Mouse (Mus musculus): Measurements from ENCODE around the gene Mei1.

Mei1 gene

DNA sequence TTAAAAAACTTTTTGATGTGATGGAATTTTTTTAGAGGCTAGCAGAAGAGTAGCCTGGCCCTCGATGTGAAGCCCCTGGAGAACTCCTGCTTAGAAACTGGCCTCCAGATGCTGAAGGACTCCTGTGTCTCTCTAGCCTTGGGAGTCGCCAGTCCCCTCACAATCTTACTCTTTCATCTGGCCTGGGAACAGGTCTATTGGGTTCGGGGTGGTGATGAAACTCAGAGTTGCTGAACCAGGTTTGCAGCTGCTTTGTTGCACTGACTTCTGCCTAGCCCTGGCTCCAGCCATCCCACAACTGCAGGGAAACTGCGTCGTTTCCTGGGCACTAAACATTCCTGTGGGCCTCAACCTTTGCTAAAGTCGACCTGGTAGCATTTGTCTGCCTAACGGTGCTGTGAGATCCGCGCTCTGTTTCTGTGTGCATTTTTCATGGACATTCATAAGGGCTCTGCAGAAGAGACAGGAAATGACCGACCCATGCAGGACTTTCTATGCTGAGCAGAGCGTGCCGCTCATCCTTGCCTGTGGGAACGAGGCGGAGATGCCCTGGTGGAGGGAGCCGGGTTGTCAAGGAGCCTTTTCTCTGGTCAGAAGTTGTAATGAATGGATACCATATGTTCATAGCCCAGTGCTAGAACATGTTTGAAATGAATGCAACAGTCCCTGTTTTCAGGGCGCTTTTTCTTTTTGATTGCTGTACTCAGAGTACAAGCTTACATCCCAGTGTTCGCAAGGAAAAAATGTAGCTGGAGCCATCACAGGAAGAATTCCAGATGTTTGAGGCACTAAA, 88.6 kb downstream of the Mei1 start:
- ChIA-PET CTCF (no interaction called here), POLR2A (interaction anchor here in 3 of 4 experiments (1.6 to 20.8 kb wide), 7 partner anchors 11 to 61 kb away, joined by 3 to 208 read pairs (median 11); partner anchors contain the start of gene Srebf2 (in 3 of the 3))

DNA sequence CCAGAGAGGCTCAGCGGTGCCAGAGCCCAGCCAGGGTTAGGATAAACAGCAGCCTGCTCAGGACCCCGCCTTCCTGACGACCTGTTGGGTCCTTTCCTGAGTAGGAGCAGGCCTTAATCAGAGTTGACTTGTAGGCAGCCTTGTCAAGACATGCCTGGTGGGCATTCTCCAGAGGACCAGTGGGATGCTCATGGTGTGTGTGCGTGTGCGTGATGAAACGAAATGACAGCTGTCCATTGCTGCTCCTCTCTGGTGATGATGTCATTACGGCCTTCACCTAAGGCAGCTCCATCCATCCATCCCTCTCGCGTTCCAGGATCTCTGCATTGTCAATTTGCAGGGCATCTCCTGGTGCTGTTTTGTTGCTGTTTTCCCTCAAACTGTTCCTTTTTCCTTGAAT, 89.7 kb downstream of the Mei1 start:
- ChIA-PET POLR2A (interaction anchor here in 3 of 4 experiments (0.8 to 20.8 kb wide), 10 partner anchors 12 to 73 kb away, joined by 3 to 208 read pairs (median 6); partner anchors contain the start of gene Srebf2 (in 3 of the 3)), CTCF (interaction anchor here in 1 of 4 experiments (1.1 kb wide), 1 partner anchor 94 kb away, joined by 3 read pairs; no protein-coding TSS in a partner anchor)

DNA sequence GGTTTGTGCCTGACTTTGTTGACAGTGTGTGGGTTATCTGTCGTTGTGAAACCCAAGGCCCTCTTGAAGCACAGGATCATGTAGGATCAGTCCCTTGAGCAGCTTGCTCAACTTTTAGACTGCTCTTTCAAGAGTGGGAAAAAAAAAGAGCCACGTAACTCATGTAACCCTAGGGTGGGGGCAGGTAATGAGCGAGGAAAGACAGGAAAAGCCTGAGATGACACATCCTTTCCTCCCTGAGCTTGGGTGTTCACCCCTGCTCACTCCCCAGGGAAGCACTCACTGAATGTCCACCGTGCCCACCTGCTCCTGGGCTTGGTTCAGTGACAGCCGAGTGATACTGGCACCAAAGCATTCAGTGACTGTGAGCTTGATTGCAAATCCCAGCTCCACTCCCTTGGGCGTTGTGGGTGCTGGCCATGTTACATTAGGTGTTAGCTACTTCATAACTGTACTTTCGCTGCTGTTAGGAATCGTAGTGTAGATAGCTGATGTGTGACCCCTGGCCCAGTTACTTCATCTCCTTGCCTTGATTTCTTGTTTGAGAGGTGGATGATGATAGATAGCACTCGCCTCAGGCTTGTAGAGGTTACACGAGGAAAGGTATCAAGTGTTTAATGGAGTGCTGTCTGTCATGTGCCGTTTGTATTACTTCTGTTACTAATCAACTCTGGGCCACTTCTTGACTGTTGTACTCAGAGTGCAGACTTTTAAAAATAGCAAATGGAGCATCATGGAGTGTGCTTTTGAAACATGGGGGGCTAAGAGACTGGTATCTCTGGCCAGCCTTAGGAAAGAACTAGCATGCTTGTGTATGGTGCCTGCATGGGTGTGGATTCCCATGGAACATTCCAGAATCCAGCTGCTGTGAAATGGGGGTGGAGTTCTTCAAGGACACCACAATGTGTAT, 91.2 kb downstream of the Mei1 start:
- POLR2A ChIA-PET = interaction anchor here (0.5 to 20.8 kb wide), 21 partner anchors 8 to 192 kb away, joined by 3 to 208 read pairs (median 4); partner anchors contain the start of genes Srebf2 (in 4 of the 4) and Ccdc134 (in 1 of the 4)
- CTCF ChIA-PET = interaction anchor here in 3 of 4 experiments (0.7 to 1.2 kb wide), 3 partner anchors 18 to 312 kb away, joined by 3 to 4 read pairs (median 3); no protein-coding TSS in a partner anchor

DNA sequence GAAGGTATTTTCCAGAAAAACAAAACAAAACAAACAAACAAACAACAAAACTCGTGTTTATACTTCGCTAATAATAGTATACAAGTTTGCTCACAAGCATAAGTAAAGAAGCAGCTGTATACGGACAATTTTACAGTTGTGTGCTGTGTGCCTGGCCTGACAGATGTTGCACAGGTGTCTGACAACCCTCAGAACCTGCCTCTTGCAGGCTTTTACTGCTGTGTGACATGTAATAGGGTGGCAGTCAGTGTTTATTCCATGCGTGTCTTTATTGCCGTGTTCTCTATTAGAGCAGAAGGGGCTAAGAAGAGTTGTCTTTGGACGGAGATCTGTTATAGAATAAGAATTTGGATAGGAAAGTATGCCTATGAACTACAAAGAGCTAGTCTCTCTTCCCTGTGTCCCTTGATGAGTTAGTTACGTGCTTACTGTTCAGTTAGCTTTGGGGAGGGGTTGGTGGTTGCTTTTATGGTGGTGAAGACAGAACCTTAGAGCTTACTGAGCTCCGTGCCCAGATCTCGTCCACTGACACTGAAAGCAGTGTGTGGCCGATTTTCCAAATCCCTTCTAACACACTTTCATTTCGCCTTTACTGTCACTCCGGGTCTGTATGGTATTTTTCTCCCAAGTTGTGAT, 92.3 kb downstream of the Mei1 start:
- POLR2A ChIA-PET = interaction anchor here (0.6 to 20.8 kb wide), 14 partner anchors 9 to 55 kb away, joined by 3 to 208 read pairs (median 4); partner anchors contain the start of genes Srebf2 (in 4 of the 4) and Shisa8 (in 1 of the 4)
- CTCF ChIA-PET = interaction anchor here in 1 of 4 experiments (0.6 kb wide), 1 partner anchor 28 kb away, joined by 5 read pairs; no protein-coding TSS in a partner anchor

DNA sequence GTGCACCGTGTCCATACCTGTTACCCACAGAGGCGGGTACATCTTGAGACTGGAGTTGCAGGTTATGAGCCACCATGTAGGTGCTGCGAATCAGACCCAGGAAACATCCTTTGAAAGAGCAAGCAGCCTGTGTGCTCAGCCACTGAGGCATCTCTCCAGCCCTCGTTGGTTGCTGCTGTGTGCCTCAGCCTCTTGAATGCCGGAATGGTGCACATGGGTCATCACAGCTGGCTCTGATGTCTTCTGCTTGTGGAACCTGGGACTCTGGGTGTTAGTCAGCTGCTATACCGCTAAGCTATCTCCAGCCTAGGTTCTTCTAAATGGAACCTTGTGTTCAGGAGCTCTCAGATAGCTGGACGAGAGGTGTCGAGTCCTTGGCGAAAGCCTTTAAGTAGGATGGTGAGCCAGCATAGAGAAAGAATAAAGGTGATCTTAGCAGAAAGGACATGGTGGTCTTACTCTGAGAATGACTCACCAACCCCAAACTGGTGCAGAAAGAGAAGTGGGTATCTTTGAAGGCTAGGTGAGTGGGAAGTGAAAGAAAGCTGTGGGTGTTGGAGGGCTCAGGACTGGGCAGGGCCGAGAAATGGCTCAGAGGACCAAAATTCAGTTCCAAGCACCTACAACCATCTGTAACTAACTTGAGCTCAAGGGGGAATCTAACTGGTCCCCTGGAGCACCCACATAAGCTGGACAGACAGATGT, 93.7 kb downstream of the Mei1 start:
- POLR2A ChIA-PET = interaction anchor here (0.5 to 20.8 kb wide), 26 partner anchors 7 to 986 kb away, joined by 3 to 208 read pairs (median 5); partner anchors contain the start of genes Srebf2 (in 3 of the 4), Ccdc134 (in 1 of the 4) and Ep300 (in 1 of the 4)

DNA sequence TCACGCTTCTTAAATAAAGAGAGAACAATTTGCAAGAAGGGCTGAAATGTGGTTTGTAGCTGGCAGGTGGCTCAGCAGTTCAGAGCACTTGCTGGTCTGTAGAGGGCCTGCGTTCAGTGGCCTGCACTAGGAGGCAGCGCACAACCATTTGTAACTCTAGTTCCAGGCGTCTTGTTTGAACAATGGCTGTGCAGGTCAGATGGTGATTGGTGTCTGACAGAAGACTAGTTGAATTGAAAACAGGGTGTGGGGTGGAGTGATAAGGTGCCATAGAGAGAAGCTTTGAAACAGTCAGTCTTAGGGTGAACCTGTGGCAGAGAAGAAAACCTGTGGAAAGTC, 94.2 kb downstream of the Mei1 start:
- ChIA-PET POLR2A (interaction anchor here (0.5 to 20.8 kb wide), 32 partner anchors 8 to 986 kb away, joined by 3 to 208 read pairs (median 4); partner anchors contain the start of genes Srebf2 (in 3 of the 4), Ccdc134 (in 1 of the 4), Csdc2 (in 1 of the 4) and Poldip3 (in 1 of the 4)), CTCF (interaction anchor here in 3 of 4 experiments (0.6 to 6.1 kb wide), 28 partner anchors 11 to 238 kb away, joined by 3 to 48 read pairs (median 7); partner anchors contain the start of genes Ccdc134 (in 1 of the 3) and Srebf2 (in 1 of the 3))

More for the DNA sequence above, 93.7 kb downstream of the Mei1 start:
- CTCF ChIA-PET = interaction anchor here (0.6 to 6.1 kb wide), 19 partner anchors 12 to 238 kb away, joined by 3 to 48 read pairs (median 7); partner anchors contain the start of gene Srebf2 (in 1 of the 4)

DNA sequence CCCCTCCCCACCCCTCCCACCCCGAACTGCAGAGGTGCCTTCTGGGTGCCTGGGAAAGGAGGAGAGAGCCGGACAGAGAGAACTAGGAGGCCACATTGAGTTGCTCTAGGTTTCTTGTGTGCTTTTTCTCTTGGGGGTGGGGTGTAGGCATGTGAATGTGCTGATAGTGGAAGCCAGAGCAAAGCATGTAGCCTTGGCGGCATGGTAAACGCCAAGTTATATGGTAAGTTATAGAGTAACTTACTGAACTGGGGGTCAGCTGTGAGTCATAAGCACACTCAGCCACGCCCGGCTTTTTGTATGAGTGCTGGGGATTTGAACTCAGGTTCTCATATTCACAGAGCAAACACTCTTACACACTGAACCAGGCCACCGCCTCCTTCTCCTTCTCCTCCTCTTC, 94.7 kb downstream of the Mei1 start:
- ChIA-PET CTCF (interaction anchor here (0.5 to 6.1 kb wide), 36 partner anchors 8 to 239 kb away, joined by 3 to 48 read pairs (median 5); partner anchors contain the start of genes Srebf2 (in 2 of the 4) and Ccdc134 (in 1 of the 4)), POLR2A (interaction anchor here (0.5 to 20.8 kb wide), 36 partner anchors 8 to 985 kb away, joined by 3 to 208 read pairs (median 4); partner anchors contain the start of genes Srebf2 (in 4 of the 4), Poldip3 (in 2 of the 4) and Csdc2 (in 1 of the 4))

DNA sequence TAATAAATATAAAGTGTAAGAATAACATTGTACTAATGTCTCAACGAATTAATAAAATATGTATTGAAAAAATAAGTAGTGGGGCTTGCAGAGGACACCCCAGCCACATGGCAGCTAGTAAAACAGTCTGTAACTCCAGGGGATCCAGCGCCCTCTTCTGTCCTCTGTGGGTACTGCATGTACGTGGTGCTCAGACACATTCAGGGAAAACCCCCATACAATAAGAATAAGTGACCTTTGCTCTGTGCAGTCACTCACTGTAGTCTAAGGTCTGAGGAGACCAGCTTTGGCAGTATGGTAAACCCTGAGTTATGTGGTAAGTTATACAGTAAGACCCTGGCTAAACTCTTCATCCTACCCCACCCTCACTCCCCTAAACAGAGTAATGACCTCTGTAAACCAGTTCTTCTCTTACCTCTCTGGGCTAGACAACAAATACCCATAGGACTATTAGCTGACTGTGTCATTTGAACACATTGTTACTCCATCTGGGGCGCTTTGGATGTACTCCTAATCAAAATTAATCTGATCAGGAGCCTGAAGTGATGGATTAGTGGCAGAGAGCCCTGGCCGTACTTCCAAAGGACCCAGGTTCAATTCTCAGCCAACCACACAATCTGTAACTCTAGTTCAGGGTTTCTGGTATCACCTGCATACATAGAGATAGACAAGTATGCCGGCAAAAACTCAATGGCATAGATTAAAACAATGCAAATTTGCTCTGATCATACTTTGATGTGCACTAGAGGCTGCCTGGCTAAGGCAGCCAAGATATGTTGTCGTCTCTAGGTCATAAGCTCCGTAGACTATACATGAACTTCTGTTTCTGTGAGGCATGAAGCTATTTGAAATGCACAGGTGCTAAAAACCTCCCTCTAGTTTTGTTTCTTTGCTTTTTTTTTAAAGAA, 95.8 kb downstream of the Mei1 start:
- CTCF ChIA-PET = interaction anchor here (0.5 to 6.1 kb wide), 57 partner anchors 9 to 1003 kb away, joined by 3 to 48 read pairs (median 4); partner anchors contain the start of genes Ccdc134 (in 2 of the 4), Srebf2 (in 2 of the 4), Naga (in 1 of the 4) and Pheta2 (in 1 of the 4)
- POLR2A ChIA-PET = interaction anchor here (0.8 to 20.8 kb wide), 40 partner anchors 9 to 984 kb away, joined by 3 to 208 read pairs (median 4); partner anchors contain the start of genes Srebf2 (in 4 of the 4), Poldip3 (in 2 of the 4) and Csdc2 (in 1 of the 4)

DNA sequence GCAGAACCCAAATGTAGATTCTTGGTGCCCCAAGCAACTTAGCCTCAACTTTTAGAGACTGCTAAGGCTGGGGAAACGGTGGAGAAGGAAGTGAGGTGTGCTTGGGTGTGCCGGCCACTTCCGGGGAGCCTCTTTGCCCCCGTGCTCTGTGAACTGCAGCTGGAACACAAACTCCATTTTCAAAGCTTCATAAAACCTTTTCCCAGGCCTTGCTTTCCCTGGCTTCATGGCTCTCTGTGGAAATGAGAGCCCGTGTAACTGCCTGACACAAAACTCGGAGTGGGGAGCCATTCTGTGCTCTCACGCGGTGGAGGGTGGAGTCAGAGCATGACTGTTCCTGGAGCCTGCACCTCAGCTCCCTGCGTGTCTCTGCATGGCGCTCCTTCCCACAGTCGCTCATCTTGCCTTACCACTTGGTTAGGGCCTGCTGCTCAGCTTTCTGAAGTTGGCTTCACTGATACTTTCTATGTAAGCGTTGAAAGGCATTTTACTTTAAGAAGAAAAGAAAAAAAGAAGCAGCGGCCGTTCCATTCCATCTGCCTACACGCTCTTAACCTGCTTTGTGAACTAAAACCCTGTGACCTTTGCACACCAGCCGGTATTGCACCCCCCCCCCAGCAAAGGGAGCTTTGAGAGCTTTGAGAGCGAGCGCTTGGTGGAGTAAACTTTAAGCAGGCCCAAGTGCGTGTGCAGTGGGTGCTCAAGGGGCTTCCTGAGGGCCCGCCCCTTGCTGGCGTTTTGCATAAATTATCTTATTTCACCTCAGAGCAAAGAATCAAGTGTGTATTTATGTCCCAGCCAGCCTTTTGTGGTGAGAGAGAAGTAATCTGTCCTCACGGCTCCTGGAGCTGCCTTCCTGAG, 96.7 kb downstream of the Mei1 start:
- ChIA-PET CTCF (interaction anchor here (0.6 to 6.1 kb wide), 28 partner anchors 11 to 333 kb away, joined by 3 to 48 read pairs (median 5); partner anchors contain the start of genes Ccdc134 (in 1 of the 4), Shisa8 (in 1 of the 4), Srebf2 (in 1 of the 4) and Wbp2nl (in 1 of the 4)), POLR2A (interaction anchor here (0.5 to 20.8 kb wide), 31 partner anchors 10 to 1933 kb away, joined by 3 to 208 read pairs (median 3); partner anchors contain the start of genes Srebf2 (in 4 of the 4), Mief1 (in 1 of the 4) and Poldip3 (in 1 of the 4))

DNA sequence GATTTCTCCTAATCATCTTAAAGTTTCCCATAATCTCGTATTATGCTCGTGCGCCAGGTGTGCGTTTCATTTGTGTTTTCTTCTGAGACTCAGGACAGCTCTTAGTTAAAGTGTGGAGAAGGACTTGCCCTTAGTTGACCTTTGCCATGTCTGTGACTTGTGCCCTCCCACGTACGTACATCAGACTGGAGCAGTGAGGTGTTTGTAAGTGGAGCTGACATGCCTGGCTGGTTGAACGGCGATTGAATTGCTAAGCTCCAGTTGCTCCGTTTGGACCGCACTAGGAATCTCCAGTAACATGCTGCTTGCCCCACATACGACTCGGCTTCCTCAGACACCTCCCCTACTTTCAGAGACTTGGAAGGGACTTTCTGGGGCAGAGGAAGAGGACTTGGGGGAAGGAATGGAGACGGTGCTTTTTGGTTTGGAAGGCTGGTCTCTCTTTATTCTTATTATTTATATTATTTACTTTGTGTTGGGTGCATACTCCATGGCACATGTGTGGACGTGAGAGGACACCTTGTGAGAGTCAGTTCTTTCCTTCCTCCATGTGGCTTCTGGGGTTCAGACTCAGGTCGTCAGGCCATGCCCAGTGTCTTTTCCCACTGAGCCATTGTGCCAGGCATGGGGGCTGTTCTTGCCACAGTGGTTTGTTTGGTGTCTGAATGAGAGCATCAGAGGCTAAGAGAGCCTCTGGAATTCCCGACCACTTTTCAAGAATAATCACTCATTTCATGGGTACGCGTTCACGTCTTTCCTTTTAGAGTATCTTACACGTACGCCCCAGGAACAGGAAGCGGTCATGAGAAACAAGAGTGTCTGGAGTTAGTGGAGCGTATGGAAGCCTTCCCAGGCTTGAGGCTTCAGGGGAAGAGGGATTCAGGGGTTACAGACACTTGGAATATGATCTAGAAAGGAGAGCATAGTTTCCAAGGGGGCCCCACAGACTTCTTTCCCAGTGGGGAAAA, 97.7 kb downstream of the Mei1 start:
- ChIA-PET POLR2A (interaction anchor here (0.5 to 20.8 kb wide), 19 partner anchors 9 to 1934 kb away, joined by 3 to 208 read pairs (median 4); partner anchors contain the start of genes Srebf2 (in 4 of the 4) and Mief1 (in 1 of the 4)), CTCF (interaction anchor here in 3 of 4 experiments (0.6 to 6.1 kb wide), 9 partner anchors 18 to 131 kb away, joined by 3 to 48 read pairs (median 5); partner anchors contain the start of genes Srebf2 (in 1 of the 3) and Wbp2nl (in 1 of the 3))

DNA sequence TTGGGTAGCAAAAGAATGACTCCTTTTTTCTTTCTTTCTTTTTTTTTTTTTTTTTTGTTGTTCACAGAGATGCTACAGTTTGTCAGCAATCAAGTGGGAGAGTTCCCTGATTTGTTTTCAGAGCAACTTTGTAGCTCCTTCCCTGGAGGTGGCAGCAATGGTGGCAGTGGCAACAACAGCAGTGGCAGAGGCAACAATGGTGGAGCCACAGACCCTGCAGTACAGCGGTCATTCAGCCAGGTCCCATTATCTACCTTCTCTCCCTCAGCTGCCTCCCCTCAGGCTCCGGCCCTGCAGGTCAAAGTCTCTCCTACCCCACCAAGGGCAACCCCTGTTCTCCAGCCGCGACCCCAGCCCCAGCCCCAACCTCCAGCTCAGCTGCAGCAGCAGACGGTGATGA, 99.9 kb downstream of the Mei1 start:
- POLR2A ChIA-PET = interaction anchor here in 3 of 4 experiments (0.6 to 20.8 kb wide), 25 partner anchors 9 to 1075 kb away, joined by 3 to 208 read pairs (median 4); partner anchors contain the start of genes Srebf2 (in 3 of the 3), 1700029P11Rik (in 1 of the 3) and Shisa8 (in 1 of the 3)
- CTCF ChIA-PET = interaction anchor here in 2 of 4 experiments (0.6 to 2.2 kb wide), 2 partner anchors 19 to 53 kb away, joined by 4 to 9 read pairs; no protein-coding TSS in a partner anchor

DNA sequence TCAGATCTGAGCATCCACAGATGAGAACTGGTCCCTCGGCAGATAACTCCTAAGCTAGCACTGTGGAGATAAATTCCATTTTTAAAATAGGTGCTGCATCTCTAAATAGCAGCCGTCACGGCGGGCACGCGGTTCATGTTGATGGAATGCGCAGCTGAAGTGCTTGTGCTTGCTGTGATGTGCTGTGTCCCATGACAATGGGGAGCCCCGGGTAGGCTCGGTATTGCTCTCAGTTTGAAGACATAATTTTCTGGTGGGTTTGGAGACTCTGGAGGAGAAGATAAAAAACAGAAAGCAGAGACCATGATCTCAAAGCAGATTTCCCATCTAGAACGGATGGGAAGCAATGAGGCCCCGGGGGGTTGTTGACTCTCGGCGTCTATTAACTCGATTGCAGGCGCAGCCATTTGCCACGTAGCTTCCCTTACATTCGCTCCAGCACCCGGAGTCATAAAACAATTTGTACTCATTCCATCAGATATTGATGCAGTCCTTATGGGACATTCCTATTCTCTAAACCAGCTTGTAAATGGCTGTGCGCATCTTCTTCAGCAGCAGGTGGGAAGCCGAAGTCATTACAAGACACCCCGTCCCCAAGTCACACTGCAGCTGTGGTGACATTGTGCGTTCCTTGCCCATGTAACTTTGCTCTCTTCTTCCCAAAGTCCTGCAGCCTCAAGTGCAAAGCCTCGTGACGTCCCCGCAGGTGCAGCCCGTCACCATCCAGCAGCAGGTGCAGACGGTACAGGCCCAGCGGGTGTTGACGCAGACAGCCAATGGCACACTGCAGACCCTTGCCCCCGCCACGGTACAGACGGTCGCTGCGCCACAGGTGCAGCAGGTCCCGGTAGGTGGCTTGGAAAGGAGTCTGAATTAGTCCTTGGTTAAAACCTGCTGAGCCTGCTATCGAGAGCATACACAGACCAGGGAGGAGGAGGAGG, 100.9 kb downstream of the Mei1 start:
- CTCF ChIA-PET = interaction anchor here in 3 of 4 experiments (0.6 to 2.2 kb wide), 4 partner anchors 18 to 105 kb away, joined by 3 to 9 read pairs (median 4); no protein-coding TSS in a partner anchor

More for the DNA sequence above, 100.9 kb downstream of the Mei1 start:
- POLR2A ChIA-PET = interaction anchor here in 3 of 4 experiments (0.6 to 20.8 kb wide), 19 partner anchors 9 to 459 kb away, joined by 3 to 208 read pairs (median 6); partner anchors contain the start of genes Srebf2 (in 3 of the 3), 1700029P11Rik (in 1 of the 3) and Shisa8 (in 1 of the 3)
